Mouse (Mus musculus) megakaryocyte-erythroid progenitor cell, adult 5-6 weeks (primary cell): ENCODE data around the gene Slc15a4. TPM values are rescaled to one million over a fixed set of nuclear protein-coding genes. Genes with fewer than 3 reads are reported as not detected.
A peak's percentile ranks its signal among the peaks of the same experiment; 100 is the strongest.

ENCODE experiments used
- ATAC-seq: replicated peaks from 2 replicates; pipeline ENCODE4 v1.8.0; 2016; ENCODE audit warnings: mild to moderate bottlenecking, inconsistent platforms; ENCODE audit not compliant: severe bottlenecking, poor library complexity, low FRiP score, low TSS enrichment
- total RNA-seq, 2 experiments: library from RNA; stranded (forward) in 1 of 2; stranded (reverse) in 1 of 2; fragments of 200-1000, 215-1000 nt in 1 of 2; fragments of >200 nt in 1 of 2; fragmentation: Nextera tagmentation in 1 of 2; gene quantifications; 2 replicates each; pipeline ENCODE4 v1.2.3; 2014 to 2017

Slc15a4 gene
- total RNA-seq (2014; fragmentation: Nextera tagmentation) (18.2 and 26.6 TPM in 2 replicates), total RNA-seq (2017) (12.9 and 13.1 TPM in 2 replicates)

DNA sequence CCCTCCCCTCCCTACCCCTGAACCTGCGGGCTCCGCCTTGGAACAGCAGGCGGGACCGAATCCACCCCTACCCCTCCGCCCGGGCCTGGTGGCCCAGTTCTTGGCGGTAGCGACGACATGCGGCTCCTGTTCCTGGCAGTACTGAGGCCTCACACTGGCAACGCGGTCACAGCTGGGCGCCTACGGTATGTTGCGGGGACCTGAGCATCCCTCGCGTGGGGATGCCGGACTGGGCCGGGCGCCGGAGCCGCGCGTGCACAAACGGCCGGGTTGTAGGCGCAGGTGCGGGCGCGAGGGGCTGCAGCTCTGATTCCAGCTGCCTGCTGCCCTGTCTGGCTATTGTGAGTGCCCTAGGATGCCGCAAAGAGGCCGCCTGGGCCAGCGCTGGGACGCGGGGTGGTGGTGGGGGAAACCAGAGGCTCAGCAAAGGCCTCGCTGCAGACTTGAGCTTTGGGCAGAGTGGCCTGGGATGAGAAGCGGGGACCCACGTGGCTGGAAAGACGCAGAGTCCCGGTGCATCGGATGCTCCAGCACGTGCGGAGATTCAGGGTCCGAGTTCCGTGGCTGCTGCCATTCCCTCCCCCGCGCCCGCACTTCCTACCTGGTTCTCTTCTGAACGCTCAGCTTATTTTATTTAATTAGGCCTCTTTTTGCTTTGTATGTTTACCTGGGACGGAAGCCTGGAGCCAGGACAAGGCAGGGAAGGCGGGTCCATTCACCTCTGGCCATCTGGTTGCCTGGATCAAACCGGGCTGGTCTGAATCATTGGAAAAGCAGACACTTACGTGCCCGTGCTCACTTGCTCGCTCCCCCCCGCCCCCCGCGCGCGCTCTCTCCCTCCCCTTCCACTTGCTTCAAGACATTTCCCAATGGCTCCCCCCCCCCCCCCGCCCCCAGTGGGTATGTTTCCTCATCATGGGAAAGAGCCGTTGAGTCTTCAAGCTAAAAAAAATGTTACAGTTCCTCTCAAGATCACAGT lies at the start of gene Slc15a4, which contains the start of gene Glt1d1:
TSS of gene Slc15a4 (minus strand) at position 731 of the 979 bp plus-strand sequence.
TSS of gene Glt1d1 (plus strand) at position 96 of the 979 bp plus-strand sequence.
- no peak for ATAC-seq

DNA sequence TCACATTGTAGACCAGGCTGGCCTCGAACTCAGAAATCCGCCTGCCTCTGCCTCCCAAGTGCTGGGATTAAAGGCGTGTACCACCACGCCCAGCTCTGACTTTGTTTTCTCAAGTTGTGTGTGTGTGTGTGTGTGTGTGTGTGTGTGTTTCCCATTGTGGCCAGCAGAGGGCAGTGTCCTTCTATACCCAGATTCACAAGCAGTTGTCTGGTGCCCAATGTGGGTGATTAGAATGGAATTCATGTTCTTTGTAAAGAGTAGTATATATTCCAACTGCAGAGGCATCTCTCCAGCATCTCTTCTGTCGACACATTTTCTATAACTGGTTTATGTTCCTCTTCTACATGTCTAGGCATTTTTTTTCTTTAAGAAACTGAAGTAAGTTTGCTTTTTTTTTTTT lies 45.8 kb upstream of the Slc15a4 start:
- no peak for ATAC-seq

DNA sequence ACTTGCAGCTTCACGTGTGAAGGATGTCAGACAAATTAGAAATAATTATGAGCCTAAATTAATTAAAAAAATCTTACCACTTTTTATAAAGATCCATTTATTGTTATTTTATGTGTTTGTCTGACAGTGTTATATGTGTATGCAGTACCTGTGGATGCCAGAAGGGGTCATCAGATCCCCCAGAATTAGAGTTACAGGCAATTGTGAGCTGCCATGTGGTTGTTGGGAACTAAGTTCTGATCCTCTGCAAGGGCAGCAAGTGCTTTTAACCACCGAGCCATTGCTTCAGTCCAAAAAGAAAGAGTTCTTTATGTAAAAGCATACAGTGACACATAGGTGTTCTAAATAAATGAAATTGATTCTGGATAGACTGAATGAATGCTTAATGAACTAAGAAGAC lies 44.9 kb upstream of the Slc15a4 start:
- no peak for ATAC-seq

DNA sequence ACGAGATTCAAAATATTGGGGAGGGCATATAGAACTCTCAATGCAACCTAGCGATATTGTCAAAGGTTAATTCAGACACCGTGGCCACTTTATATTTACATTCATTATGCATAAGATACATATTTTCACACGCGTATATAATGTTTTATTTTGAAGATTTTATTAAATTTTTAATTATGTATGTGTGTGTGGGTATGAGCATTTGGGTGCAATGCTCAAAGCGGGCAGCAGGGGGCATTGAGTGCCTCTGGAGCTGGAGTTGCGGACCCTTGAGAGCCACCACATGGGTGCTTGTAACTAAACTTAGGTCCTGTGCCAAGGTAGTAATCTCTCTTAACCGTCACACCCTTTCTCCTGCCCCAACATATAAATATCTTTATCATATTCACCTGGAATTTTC lies 41.2 kb upstream of the Slc15a4 start:
- ATAC-seq: no peak

DNA sequence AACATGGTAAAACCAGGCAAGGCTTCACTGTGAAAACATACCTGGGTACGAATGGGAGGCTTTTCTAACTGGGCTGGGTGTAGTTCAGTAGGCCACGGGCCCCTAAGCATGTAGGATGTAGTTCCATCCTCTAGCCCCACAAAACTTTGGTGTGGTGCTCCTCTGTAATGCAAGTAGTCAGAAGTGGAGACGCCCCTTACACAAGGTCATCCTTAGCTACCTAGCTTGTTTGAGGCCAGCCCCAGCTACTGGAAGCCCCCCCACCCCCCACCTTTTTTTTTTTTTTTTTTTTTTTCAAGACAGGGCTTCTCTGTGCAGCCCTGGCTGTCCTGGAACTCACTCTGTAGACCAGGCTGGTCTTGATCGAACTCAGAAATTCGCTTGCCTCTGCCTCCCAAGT lies 28.3 kb upstream of the Slc15a4 start:
- ATAC-seq: no peak

DNA sequence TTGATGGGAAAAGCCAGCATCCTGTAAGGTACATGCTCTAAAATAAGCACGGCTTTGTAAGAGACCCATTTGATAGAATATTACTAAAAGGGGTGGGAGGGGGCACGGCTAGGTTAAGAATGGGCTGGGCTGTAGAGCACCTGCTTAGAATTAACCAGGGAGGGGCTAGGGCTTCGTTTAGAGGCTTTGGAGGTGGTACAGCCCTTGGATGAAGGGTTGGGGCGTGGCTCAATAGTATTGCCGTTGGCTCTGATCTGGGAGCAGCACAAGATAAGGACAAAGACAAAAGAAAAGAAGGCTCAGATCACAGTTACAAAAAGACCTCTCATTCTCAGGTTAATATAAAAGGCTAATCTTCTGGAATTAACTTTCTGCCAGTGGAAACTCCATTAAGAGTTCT lies 27.6 kb upstream of the Slc15a4 start:
- ATAC-seq: no peak

DNA sequence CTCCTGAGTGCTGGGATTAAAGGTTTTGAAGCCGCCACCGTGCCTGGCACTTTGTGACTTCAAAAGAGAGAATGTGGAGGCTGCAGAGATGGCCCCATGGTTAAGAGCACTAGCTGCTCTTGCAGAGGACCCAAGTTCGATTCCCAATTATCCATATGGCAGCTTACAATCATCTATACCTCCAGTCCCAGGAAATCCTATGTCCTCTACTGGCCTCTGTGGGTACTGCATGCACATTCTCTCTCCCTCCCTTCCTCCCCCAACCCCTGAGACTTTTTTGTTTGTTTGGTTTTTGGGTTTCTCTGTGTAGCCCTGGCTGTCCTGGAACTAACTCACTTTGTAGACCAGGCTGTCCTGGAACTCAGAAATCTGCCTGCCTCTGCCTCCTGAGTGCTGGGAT lies 26.6 kb upstream of the Slc15a4 start:
- no peak for ATAC-seq

DNA sequence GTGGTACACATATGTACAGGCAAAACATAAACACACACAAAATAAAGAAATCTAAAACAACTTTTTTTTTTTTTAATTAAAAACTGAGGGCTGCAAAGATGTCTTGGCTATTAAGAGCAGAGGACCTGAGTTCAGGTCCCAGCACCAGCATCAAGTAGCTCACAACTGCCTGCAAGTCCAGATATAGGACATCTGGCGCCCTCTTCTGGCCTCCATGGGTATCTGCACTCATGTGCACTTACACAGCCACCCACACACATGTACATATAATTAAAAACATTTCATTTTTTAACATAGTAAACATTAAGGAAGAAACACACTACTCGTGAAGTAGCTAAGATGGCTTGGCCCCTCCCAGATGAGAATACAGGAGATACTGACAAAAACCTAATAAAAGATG lies 25.6 kb upstream of the Slc15a4 start:
- ATAC-seq: no peak

DNA sequence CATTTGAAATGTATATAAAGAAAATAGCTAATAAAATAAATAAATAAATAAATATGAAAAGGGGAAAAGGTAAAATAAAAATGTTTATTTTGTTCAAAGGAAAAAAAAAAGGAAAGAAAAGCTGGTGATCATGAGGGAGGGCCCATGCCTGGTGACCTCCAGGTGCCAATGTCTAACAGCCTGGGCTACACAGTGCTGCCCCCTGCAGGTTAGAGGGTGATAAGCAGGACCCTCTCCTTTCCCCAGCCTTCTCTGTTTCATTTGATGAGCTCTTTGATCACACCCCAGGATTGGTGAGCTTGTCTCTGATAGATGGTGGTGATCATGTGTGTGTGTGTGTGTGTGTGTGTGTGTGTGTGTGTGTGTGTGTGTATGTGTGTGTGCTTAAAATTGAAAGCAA lies 16.4 kb upstream of the Slc15a4 start:
- 0 out of 2 replicates have a peak, but pooled peaks have one; percentile 47 for ATAC-seq

DNA sequence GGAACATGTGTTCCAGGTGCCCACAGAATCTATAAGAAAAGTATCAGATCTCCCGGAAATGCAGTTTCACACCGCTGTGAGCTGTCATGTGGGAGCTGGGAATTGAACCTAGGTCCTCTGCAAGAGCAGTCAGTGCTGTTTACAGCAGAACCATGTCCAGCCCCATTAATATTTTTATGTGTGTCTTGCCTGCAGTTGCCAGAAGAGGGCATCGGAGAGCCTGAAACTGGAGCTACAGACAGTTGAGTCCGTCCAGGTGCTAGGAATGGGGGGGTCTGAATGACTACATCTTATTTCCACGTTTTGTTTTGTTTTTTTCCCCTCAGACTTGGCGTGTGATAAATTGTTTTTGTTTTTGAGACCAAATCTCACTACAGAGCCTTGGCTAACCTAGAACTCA lies 15.3 kb upstream of the Slc15a4 start:
- 0 out of 2 replicates have a peak, but pooled peaks have one; percentile 61 for ATAC-seq

DNA sequence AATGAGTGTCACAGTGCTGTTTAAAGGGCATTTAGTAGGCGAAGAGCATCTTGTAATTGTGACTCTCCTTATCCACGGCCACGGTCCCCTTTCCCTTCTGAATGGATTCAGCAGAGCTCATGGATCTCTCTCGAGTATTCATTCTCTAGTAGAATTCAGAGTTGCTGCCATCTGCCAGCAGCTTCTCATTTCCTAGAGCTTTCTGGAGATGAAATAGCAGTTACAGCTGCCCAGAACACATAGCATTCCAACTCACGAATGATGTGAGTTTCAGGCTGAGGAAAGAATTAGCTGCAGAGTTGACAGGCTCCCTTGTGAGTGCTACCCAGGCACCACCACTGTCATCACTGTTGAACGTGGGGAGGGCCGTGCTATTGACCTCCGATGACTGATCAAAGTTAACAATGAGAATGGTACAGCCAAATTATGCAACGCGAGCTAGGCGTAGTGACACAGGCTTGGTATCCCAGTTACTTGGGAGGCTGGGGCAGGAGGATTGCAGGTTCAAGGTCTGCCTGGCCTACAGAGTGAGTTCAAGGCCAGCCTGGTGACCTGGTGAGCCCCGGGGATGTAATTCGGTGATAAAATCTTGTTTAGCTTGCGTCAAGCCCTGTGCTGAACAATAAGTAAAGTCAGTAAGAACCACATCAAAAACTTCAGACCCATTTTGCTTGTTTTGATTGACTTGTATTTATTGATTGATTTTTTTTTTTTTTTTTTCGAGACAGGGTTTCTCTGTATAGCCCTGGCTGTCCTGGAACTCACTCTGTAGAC lies 8.7 kb upstream of the Slc15a4 start:
- no peak for ATAC-seq

DNA sequence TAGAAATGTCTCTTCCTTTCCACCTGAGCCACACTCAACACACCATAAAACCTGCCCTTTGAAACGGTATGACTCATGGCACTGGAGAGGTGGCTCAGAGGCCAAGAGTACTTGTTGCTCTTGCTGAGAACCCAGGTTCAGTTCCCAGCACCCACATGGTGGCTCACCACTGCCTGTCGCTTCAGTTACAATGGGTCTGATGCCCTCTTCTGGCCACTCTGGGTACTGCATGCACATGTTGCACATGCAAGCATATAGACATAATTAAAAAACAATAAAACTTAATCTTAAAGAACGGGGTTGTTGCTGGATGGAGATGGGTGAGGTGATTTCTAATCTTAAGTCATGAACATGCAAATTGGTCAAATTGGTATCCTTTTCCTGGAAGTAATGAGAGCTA lies 7.7 kb upstream of the Slc15a4 start:
- no peak for ATAC-seq

DNA sequence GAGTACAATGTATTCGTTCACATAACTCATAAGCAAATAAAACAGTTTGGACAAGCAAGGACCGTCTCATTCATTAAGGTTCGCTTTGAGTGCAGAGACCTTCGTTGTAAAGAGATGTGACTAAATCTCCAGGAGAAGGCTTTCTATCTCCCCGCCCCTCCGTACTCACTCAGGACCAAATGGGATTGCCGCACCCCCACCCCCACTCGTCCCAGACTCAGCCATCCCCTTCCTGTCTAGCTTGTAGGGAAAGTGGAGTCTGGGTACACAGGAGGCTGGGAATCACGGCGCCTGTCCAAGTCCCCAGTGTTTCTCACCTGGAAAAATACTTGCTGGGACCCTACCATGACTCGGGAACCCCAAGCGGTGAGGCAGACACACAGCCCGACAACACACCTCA lies 6.9 kb upstream of the Slc15a4 start:
- ATAC-seq: no peak

DNA sequence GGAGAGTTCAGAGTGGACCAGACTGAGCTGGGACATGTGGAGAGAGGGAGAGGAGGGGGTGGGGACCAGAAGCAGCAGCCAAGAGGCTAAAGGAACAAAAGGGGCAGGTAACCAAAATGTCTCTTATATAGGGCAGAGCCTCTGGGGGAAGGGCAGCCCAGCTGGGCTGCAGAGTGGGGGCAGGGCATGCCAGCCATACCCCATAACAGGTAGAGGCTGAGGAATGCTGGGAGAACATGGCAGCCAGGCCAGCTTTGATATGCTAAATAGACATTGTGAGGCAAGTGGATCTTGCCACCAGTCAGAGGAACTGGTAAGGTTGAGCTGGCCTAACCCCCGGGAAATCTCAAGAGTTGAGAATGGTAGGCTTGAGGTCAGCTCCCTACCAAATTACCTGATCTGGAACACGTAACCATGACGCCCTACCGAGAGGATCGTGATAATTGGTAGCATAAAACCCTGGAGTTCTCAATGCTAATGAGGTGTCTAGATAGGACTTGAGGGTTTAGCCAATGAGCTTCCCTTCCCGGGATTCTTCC lies 6.4 kb upstream of the Slc15a4 start:
- no peak for ATAC-seq

DNA sequence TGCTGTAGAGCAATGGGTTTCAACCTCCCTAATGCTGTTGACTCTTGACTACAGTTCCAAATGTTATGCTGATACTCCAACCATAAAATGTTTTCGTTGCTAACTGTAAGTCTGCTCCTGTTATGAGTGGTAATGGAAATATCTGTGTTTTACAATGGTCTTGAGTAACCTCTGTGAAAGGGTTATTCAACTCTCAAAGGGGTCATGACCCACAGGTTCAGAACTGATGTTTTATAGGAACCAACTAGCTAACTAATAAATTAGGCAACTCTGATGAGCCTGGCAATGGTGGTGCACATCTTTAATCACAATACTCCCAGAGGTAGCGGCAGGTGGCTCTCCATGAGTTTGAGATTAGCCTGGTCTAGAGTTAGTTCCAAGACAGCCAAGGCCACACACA lies 5.5 kb upstream of the Slc15a4 start:
- ATAC-seq: no peak

DNA sequence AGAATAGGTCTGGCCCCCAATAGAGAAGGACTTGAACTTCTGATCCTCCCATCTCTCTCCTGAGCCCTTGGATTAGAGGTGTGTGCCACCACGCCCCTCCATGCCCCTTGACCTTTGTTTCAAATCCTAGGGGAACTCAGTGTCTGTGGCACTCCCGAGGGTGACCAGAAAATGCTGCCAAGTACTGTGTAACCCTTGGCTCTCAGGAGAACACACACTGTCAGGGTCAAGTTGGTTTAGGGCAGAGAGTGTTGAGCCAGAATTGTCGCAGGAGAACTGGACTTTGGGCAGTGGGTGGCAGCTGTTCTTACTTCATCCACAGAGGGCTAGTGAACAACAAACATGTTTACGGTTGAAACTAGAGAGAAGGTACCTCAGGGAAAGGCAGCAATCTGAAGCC lies 4.9 kb upstream of the Slc15a4 start:
- no peak for ATAC-seq

DNA sequence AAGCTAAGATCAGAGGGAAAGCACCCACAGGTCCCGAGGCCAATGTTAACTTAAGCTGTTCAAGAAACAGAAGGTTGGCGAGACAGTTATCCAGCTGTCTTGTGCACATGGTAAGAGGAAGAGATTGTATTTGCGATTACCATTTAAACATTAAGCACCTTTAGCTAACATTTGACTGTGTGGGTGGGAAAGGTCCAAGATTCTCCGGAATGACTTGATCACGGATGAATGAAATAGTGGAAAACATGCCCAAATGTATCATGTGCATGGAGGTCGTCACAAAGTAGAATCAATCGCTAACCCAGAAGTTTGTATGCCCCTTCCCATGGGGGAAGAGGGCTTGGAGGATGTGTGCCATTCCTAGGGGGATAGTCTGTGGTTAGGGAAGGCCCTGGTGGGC lies 969 bp upstream of the Slc15a4 start:
- ATAC-seq: no peak

DNA sequence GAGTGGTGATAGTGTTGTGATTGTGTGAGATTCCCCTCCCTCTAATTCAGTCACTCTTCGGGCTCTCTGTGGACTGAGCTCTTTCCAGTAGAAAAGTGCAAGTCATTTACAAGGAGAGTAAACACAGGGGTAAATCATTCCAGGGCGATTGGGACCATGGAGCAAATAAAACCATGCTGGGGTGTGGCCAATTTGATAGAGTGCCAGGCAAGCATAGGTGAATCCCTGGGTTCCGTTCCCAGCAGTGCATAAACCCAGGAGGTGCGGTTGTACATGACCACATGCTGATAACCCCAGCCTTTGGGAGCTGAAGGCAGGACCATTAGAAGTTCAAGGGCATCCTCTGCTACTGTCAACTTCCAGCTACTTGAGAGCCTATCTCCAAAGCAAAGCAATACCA lies 491 bp upstream of the Slc15a4 start:
- ATAC-seq: no peak

DNA sequence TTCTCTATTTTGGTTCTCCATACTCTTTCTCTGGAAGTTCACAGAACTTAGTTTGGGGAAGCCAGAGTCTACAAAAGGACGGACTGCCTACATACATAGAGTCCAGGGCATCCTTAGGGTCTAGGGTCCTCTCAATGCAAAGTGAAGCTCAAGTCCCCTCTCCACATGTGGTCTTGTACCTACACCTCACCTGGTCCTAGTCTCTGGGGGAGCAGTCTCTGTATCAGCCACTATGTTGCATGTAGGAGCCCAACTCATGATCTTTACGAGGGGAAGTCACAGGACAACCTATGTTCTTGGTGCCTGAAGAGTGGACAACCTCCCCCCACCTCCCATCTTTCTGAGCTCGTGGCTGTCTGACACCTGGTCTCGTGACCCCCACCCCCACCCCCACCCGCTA lies 1.0 kb downstream of the Slc15a4 start:
- no peak for ATAC-seq

DNA sequence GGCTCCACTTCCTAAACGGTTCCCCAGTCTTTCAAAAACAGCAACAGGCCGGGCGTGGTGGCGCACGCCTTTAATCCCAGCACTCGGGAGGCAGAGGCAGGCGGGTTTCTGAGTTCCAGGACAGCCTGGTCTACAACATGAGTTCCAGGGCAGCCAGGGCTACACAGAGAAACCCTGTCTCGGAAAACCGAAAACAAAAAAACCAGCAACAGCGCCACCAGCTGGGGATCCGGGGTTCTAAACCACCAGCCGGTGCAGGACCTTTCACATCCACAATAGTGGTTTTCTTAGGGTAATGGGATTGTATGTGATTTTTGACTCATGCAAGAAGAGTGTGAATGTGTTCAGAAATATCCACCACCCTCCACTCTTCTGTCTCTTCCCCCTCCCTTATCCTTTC lies 5.5 kb downstream of the Slc15a4 start:
- no peak for ATAC-seq
